25 mouse cellular contexts compared by ENCODE assay signal in the genomic region with DNA sequence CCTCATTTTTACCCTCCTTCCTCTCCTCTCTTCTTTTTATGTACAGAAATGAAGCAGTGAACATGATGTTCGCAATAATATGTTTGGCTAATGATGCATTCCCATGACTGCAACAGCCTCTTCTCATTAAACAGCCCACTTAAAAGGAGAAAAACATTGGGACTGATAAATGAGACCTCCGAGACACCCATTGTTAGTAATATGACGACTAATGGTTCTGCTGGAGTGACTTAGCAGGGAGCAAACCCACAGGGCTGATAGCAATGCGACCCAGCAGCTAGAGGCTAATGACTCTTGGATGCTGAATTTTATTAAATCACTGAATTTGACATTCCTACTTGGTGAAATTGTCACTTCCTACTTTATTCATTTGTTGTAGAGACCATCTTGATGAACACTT.
DNase-seq lines count a peak whose midpoint lies in the region; ATAC-seq lines count a peak whose summit lies in the region.
"Had no signal": no experiment of that assay in that cellular context is flagged by ENCODE, and none has a peak within 500 bp of the region (broad histone marks: within the 10 kb centered on the region; RNA-seq: fewer than 3 reads in every experiment).

No protein-coding gene starts in this region.

- H3K4me1 ChIP-seq in neural tube, embryonic 12.5 days, result no peaks in the 10 kb centered on the region; the same call in 1 of the 2 replicates
- H3K4me1 ChIP-seq: forebrain, embryonic 13.5 days; heart, embryonic 10.5 days; heart, embryonic 15.5 days; liver, embryonic 15.5 days had no signal

- no peak overlapping the region for H3K27ac ChIP-seq in neural tube, embryonic 12.5 days
- H3K27ac ChIP-seq: forebrain, embryonic 13.5 days; heart, embryonic 10.5 days; heart, embryonic 15.5 days; left cerebral cortex, adult 2 months; limb, embryonic 12.5 days; liver, embryonic 15.5 days had no signal

- peak; percentile 2 for DNase-seq in heart, adult 11 months
- no peak for DNase-seq in heart, adult 8-10 months (ENCODE audit: low spot score)
- DNase-seq in kidney, postnatal 14 days, result peak; percentile 4
- DNase-seq in kidney, postnatal 36 days, result no peak
- no peak for DNase-seq in neural tube, embryonic 10.5 days (ENCODE audit: extremely low spot score, low spot score)
- no peak for DNase-seq in layer of hippocampus, adult 11-12 months (ENCODE audit: low spot score)
- no peak for DNase-seq in urinary bladder, postnatal 10 days (ENCODE audit: low spot score)
- DNase-seq: adrenal gland, adult 2 months; cerebellum, adult 8-10 months; cerebellum, postnatal 25 days; gastrocnemius, postnatal 10 days; kidney, adult 18-20 months; lung, embryonic 14.5 days; lung, postnatal 14 days; right cerebral cortex, postnatal 14 days; thymus, postnatal 4 days had no signal

- peak; percentile 74 for ATAC-seq in neural tube, embryonic 12.5 days (ENCODE audit: low FRiP score, low read depth)
- ATAC-seq: activated CD4-positive, CD25-positive, alpha-beta regulatory T cell, adult 4 months had no signal

- WGBS in neural tube, embryonic 12.5 days, result 55% methylated on average over 4 of the region's 4 CpGs

- no peaks in the 10 kb centered on the region for H3K9me3 ChIP-seq in neural tube, embryonic 12.5 days
- H3K9me3 ChIP-seq: forebrain, embryonic 13.5 days; heart, embryonic 10.5 days; heart, embryonic 15.5 days; limb, embryonic 12.5 days; liver, embryonic 15.5 days had no signal

- no peak overlapping the region for H3K4me3 ChIP-seq in neural tube, embryonic 12.5 days
- H3K4me3 ChIP-seq: forebrain, embryonic 13.5 days; heart, embryonic 10.5 days; heart, embryonic 15.5 days; left cerebral cortex, adult 2 months; limb, embryonic 12.5 days; liver, embryonic 15.5 days had no signal

- H3K36me3 ChIP-seq in neural tube, embryonic 12.5 days, result no peaks in the 10 kb centered on the region; the same call in none of the 2 replicates
- H3K36me3 ChIP-seq: liver, embryonic 15.5 days had no signal

- no peak overlapping the region for H3K4me2 ChIP-seq in neural tube, embryonic 12.5 days (replicated peaks)
- H3K4me2 ChIP-seq: forebrain, embryonic 13.5 days; heart, embryonic 15.5 days; limb, embryonic 12.5 days; liver, embryonic 15.5 days; lung, embryonic 14.5 days had no signal

- no peaks in the 10 kb centered on the region for H3K27me3 ChIP-seq in neural tube, embryonic 12.5 days (replicated peaks)
- H3K27me3 ChIP-seq: CH12.LX; forebrain, embryonic 13.5 days; heart, embryonic 15.5 days; limb, embryonic 12.5 days; liver, embryonic 15.5 days had no signal

- H3K9ac ChIP-seq in neural tube, embryonic 12.5 days, result no peak overlapping the region
- H3K9ac ChIP-seq: forebrain, embryonic 13.5 days; heart, embryonic 15.5 days; limb, embryonic 12.5 days; liver, embryonic 15.5 days; lung, embryonic 14.5 days had no signal

Comparison
In these comparisons a context has a peak if more than half of its experiments do, and no peak if none do; other contexts are left out.
1. DNase-seq: peak in heart, adult 11 months (single experiment) and kidney, postnatal 14 days (single experiment); none in heart, adult 8-10 months (single experiment), kidney, postnatal 36 days (0 of 2), neural tube, embryonic 10.5 days (single experiment), layer of hippocampus, adult 11-12 months (single experiment) and urinary bladder, postnatal 10 days (single experiment).